Mouse (Mus musculus): ENCODE data around the gene Abcb9. TPM values are rescaled to one million over a fixed set of nuclear protein-coding genes. Genes with fewer than 3 reads are reported as not detected.

Gene Abcb9
- polyA plus RNA-seq, 1 experiment from 2014 or later, result 4.7 TPM

DNA sequence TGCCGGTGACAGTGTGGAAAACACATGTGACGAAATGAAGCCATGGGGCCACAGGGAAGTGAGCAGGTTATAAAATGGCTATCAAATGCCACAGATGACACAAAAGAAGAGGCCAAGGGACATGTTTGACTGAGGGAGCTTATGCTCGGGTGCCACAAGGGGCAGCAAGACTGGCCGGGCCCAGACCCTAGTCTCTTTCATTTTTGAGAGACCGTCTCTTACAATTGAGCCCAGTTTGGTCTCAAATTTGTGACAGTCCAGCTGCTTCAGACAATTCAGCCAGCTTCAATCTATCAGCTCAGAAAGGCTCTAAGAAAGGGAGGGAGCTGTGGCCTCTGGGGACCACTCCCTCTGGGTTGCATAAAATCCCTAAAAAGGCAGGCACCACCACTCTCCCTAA, 69.0 kb downstream of the Abcb9 start:
- Histone ChIP-seq H3K27me3 (no peaks in the 10 kb centered on the region), H3K4me2 (replicated peaks) (no peak overlapping the region), H3K36me3 (0 out of 2 replicates have a peak, but pooled peaks cover 6% of the 10 kb centered on the region), H3K9ac (replicated peaks) (no peak overlapping the region), H3K4me1 (replicated peaks) (peaks cover 91% of the 10 kb centered on the region), H3K9me3 (no peaks in the 10 kb centered on the region), H3K4me3 (replicated peaks) (no peak overlapping the region), H3K27ac (no peak overlapping the region)
- WGBS, result 53% methylated on average over 5 of the region's 5 CpGs
- ATAC-seq, result no peak

DNA sequence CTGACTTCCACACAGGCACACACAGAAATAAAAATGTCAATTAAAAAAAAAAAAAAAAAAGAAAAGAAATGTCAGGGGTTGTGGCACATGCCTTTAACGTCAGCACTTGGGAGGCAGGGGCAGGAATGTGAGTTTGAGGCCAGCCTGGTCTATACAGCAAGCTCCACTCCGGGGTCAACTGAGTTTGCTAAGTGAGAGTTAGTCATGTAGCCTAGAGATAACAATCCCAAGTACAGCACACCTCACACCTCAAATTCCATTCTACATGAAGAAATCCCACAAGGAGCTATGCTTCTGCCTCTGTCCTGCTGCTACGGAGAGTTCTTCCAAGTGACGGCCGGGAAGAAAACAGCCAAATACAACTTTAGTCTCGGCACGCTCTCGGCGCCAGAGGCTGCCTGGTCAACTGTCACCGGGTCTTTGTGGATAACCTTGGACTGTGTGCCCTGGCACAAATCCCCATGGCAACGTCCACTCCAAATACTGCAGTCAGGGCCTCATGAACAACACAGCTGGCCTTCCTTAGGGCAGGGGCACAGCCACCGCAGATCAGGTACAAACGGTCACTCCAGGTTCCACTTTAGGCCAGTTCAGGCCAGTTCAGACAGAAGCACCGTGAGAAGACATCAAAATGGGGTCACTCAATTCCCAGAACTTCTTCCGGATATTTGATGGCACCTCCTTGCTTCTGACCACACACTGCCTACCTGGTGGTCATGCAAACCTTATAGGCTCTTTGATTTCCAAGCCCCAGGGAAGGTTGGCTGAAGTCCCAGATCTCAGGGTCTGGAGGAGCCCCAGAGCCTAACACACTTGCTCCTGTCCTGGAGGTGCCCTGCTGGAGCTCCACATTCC, 69.8 kb downstream of the Abcb9 start:
- ATAC-seq, result no peak
- Histone ChIP-seq H3K36me3 (0 out of 2 replicates have a peak, but pooled peaks cover 11% of the 10 kb centered on the region), H3K9me3 (no peaks in the 10 kb centered on the region), H3K9ac (replicated peaks) (0 out of 2 replicates have a peak overlapping the region, but pooled peaks have one; percentile 44), H3K27ac (peak overlapping the region; percentile 78), H3K4me1 (replicated peaks) (peaks cover 90% of the 10 kb centered on the region), H3K4me2 (replicated peaks) (no peak overlapping the region; the same call in 1 of the 2 replicates), H3K4me3 (replicated peaks) (no peak overlapping the region), H3K27me3 (no peaks in the 10 kb centered on the region)
- 87% methylated on average over 15 of the region's 15 CpGs for WGBS

DNA sequence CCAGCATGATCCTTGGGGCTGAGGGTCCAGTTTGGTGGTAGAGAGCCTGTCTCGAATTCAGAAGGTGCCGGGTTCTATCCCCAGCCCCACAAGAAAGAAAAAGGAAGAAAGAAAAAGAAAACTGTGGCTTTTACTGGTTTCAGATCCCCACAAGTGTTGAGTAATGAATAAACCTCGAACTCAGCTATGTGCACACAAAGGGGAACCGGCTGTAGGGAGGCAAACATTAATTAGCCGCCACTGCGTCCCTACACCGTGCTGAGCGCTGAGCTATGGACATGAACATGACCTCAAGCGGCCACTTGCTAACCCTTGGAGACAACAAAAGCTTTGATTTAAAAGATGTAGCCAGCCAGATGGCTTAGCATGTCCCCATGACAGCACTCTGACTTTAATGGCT, 70.5 kb downstream of the Abcb9 start:
- no peak for ATAC-seq
- peak overlapping the region; percentile 78 for H3K27ac ChIP-seq
- no peak overlapping the region for H3K4me3 ChIP-seq (replicated peaks)
- 0 out of 2 replicates have a peak, but pooled peaks cover 11% of the 10 kb centered on the region for H3K36me3 ChIP-seq
- 44% methylated on average over 9 of the region's 9 CpGs for WGBS
- H3K4me2 ChIP-seq (replicated peaks), result peak overlapping the region; percentile 22; the same call in 1 of the 2 replicates
- H3K9ac ChIP-seq (replicated peaks), result peak overlapping the region; percentile 44; the same call in 1 of the 2 replicates
- H3K9me3 ChIP-seq, result no peaks in the 10 kb centered on the region
- H3K4me1 ChIP-seq (replicated peaks), result peaks cover 88% of the 10 kb centered on the region
- no peaks in the 10 kb centered on the region for H3K27me3 ChIP-seq

DNA sequence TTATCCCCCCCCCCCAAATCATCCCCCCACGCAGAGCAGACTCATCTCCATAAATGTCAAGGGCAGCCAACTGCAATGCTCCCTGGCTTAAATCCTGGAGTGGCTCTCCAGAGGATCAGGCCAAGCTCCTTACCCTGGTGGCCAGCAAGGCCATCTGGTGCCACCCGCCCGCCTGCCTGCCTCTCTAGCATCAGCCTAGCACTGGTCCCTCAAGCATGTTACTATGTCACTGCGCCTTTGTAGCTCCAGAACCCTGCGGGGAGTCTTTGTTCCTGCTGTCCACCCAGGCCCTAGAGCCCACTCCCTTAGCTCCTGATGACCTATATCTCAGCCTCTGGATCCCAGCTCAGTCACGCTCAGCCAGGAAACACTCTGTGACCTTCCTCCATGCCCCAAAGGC, 70.9 kb downstream of the Abcb9 start:
- peak overlapping the region; percentile 28; the same call in 1 of the 2 replicates for H3K9ac ChIP-seq (replicated peaks)
- peaks cover 88% of the 10 kb centered on the region for H3K4me1 ChIP-seq (replicated peaks)
- H3K36me3 ChIP-seq, result 0 out of 2 replicates have a peak, but pooled peaks cover 11% of the 10 kb centered on the region
- no peaks in the 10 kb centered on the region for H3K9me3 ChIP-seq
- peak overlapping the region; percentile 78 for H3K27ac ChIP-seq
- ATAC-seq, result peak; percentile 53
- peak overlapping the region; percentile 22 for H3K4me2 ChIP-seq (replicated peaks)
- no peaks in the 10 kb centered on the region for H3K27me3 ChIP-seq
- no peak overlapping the region for H3K4me3 ChIP-seq (replicated peaks)
- WGBS, result 33% methylated on average over 6 of the region's 6 CpGs

DNA sequence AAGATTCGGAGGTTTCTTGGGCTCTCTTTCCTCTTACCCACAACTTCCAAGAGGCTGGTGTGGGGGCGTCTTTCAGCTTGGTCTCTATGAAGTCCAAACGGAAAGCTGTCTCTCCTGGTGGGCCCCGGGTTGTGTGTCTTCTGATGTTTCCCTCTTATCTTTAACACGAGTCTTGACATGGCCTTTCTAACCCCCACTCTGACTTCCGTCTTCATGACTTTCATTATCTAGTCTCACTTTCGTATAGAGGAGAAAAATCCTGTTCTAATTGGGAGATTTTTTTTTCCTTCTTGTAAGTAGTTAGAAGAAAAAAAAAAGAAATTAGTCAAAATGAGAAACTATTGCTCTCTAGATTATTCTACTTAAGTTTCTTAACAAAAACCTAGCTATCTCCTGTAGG, 73.2 kb downstream of the Abcb9 start:
- Histone ChIP-seq H3K4me1 (replicated peaks) (peaks cover 87% of the 10 kb centered on the region), H3K4me3 (replicated peaks) (no peak overlapping the region), H3K9me3 (no peaks in the 10 kb centered on the region), H3K4me2 (replicated peaks) (no peak overlapping the region), H3K9ac (replicated peaks) (no peak overlapping the region), H3K27me3 (no peaks in the 10 kb centered on the region), H3K27ac (no peak overlapping the region), H3K36me3 (0 out of 2 replicates have a peak, but pooled peaks cover 8% of the 10 kb centered on the region)
- ATAC-seq, result no peak
- WGBS, result 85% methylated on average over 7 of the region's 7 CpGs

DNA sequence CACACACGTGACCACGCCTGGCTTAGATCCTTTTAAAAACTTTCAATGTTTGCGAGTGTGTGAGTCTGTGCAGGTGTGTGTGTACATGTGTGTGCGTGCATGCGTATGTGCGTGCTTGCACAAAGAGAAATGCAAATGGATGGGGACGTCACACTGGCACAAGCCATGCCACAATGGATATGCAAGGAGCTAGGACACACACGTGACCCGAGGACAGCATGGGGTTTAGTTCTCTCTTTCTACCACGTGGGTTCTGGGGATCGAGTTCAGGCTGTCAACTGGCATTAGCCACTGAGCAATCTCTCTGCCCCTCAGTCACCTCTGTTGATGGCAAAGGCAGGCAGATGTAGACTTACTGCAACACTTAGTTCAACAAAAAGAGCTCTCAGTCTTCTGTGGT, 73.9 kb downstream of the Abcb9 start:
- Histone ChIP-seq H3K27ac (no peak overlapping the region), H3K9me3 (no peaks in the 10 kb centered on the region), H3K4me2 (replicated peaks) (no peak overlapping the region), H3K4me1 (replicated peaks) (peaks cover 89% of the 10 kb centered on the region), H3K4me3 (replicated peaks) (no peak overlapping the region), H3K27me3 (no peaks in the 10 kb centered on the region), H3K36me3 (0 out of 2 replicates have a peak, but pooled peaks cover 8% of the 10 kb centered on the region), H3K9ac (replicated peaks) (no peak overlapping the region)
- no peak for ATAC-seq
- 73% methylated on average over 11 of the region's 11 CpGs for WGBS

DNA sequence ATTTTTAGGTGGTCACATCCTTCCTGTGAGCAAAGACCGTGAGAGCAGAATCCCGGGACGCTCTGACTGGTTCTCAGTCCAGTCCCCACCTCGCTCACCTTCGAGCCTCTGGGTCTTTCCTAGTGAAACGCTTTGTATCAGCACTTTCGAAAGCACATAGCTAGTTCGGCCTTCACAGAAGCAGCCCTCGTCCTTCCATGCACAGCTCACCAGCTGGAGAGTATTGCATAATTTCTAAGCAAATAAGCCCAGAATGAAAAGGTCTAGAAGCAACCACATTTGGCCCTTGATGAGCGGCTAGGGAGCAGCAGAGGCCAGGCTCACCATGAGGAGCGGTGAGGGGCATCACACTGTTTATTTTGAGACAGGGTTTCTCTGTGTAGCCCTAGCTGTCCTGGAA, 74.5 kb downstream of the Abcb9 start:
- H3K27me3 ChIP-seq, result no peaks in the 10 kb centered on the region
- no peaks in the 10 kb centered on the region for H3K9me3 ChIP-seq
- H3K4me1 ChIP-seq (replicated peaks), result peaks cover 89% of the 10 kb centered on the region
- ATAC-seq, result no peak
- H3K27ac ChIP-seq, result 0 out of 2 replicates have a peak overlapping the region, but pooled peaks have one; percentile 6
- no peak overlapping the region for H3K9ac ChIP-seq (replicated peaks)
- WGBS, result 95% methylated on average over 11 of the region's 11 CpGs
- no peak overlapping the region for H3K4me3 ChIP-seq (replicated peaks)
- H3K36me3 ChIP-seq, result 0 out of 2 replicates have a peak, but pooled peaks cover 8% of the 10 kb centered on the region
- H3K4me2 ChIP-seq (replicated peaks), result no peak overlapping the region

DNA sequence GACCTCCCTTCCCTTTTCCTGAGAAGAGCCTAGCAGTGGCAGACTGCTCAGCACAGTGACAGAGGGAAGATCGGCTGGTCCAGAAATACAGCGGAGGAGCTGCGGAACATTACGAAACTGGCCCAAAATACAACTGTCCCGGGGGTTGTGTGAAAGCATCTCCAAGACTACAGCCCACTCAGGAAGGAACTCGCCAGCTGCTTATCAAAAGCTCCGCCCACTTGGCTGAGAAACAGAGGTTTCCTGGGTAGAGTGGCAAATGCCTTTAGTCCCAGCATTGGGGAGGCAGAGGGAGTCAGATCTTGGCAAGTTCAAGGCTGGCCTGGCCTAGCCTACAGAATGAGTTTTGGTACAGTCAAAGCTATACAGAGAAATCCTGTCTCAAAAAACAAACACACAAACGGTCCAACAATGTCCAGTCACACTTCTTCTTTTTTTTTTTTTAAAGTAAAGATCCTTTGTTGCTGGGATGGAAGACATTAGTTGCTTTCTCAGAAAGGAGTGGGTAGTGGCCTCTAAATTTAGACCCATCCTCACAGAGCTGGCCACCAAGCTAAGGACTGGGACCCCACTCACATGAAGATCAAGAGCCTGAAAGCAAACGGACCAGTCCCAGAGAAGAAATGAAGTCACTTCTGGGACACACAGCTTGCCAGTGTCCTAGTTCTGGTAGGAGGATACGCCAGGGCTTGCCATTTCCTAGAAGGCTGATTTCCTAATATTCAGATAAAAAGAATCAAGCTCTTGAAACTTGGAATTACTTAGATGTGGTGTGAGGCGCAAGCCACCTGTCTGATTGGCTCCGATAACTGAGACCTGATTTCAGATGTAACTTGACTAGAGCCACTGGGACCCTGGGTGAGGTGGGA, 76.0 kb downstream of the Abcb9 start:
- Histone ChIP-seq H3K4me3 (replicated peaks) (no peak overlapping the region), H3K9me3 (no peaks in the 10 kb centered on the region), H3K36me3 (0 out of 2 replicates have a peak, but pooled peaks cover 8% of the 10 kb centered on the region), H3K4me2 (replicated peaks) (no peak overlapping the region), H3K27ac (peak overlapping the region; percentile 48), H3K9ac (replicated peaks) (0 out of 2 replicates have a peak overlapping the region, but pooled peaks have one; percentile 20), H3K27me3 (no peaks in the 10 kb centered on the region), H3K4me1 (replicated peaks) (peaks cover 88% of the 10 kb centered on the region)
- no peak for ATAC-seq
- 71% methylated on average over 12 of the region's 12 CpGs for WGBS

DNA sequence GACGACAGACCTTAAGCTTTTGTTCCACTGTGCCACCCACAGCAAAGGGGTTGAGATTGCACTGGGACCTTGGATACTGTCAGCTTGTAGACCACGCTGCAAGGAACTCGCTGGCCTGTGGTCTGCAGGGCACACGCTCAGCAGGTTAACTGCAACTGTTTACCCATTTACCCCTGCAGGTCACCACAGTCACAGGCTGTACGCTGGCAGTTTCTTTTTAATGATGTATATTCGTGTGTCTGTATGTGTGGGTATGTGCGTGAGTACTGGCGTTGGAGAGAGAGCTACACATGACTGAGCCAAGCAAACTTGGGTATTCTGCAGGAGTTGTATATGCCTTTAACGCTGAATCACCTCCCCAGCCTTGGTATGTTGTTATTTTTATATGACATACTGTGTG, 76.9 kb downstream of the Abcb9 start:
- Histone ChIP-seq H3K27me3 (no peaks in the 10 kb centered on the region), H3K27ac (0 out of 2 replicates have a peak overlapping the region, but pooled peaks have one; percentile 48), H3K9me3 (no peaks in the 10 kb centered on the region), H3K9ac (replicated peaks) (no peak overlapping the region), H3K36me3 (0 out of 2 replicates have a peak, but pooled peaks cover 8% of the 10 kb centered on the region), H3K4me1 (replicated peaks) (peaks cover 88% of the 10 kb centered on the region), H3K4me3 (replicated peaks) (no peak overlapping the region), H3K4me2 (replicated peaks) (no peak overlapping the region)
- ATAC-seq, result no peak
- 87% methylated on average over 9 of the region's 9 CpGs for WGBS

DNA sequence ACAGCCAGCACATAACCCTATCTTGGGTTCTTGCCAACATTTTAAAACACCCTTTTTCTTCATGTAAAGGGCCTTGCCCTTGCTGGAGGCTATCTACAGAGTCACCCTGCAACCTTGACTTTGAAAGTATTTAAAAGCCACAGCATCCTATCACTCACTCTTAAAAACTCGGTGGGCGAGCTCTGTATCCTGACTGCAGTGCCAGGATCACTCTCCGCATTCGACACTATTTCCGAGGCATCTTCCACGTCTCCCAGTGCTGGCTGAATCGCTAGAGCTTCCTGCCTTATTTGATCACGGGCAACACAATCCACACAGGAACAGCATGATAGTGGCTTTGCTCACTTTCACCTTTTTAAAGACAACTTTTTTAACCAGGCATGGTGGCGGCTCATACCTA, 77.7 kb downstream of the Abcb9 start:
- 84% methylated on average over 9 of the region's 9 CpGs for WGBS
- H3K27me3 ChIP-seq, result no peaks in the 10 kb centered on the region
- H3K9me3 ChIP-seq, result no peaks in the 10 kb centered on the region
- H3K4me2 ChIP-seq (replicated peaks), result no peak overlapping the region
- no peak overlapping the region for H3K4me3 ChIP-seq (replicated peaks)
- 0 out of 2 replicates have a peak, but pooled peaks cover 8% of the 10 kb centered on the region for H3K36me3 ChIP-seq
- no peak overlapping the region for H3K27ac ChIP-seq
- peaks cover 88% of the 10 kb centered on the region for H3K4me1 ChIP-seq (replicated peaks)
- ATAC-seq, result no peak
- no peak overlapping the region for H3K9ac ChIP-seq (replicated peaks)

DNA sequence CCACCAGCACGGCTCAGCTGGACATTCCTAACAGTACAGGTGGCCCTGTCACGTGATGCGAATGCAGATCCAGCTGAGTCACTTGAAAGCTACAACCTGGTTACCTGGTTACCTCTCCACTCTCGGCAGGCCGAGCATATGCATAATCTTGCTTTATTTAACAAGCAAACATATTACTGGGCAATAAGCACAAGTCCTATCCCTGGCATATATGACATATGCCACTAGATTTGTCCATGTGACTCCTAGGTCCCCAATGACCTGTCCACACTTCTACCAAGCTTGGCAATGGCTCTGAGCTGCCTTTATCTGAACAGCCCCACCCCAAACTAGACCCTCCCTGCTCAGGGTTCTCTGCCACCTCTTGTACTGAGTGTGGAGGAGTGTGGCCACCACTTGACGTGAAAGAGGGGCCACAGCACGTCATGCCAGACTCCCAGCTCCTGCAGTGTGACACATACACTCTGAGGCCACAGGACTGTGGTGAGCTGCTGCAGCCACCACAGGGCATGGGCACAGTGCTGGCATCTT, 79.2 kb downstream of the Abcb9 start:
- no peaks in the 10 kb centered on the region for H3K9me3 ChIP-seq
- 0 out of 2 replicates have a peak, but pooled peaks cover 4% of the 10 kb centered on the region for H3K36me3 ChIP-seq
- H3K4me2 ChIP-seq (replicated peaks), result no peak overlapping the region
- no peaks in the 10 kb centered on the region for H3K27me3 ChIP-seq
- H3K27ac ChIP-seq, result no peak overlapping the region
- no peak overlapping the region for H3K9ac ChIP-seq (replicated peaks)
- H3K4me3 ChIP-seq (replicated peaks), result no peak overlapping the region
- no peak for ATAC-seq
- 84% methylated on average over 7 of the region's 7 CpGs for WGBS
- peaks cover 91% of the 10 kb centered on the region for H3K4me1 ChIP-seq (replicated peaks)

Data from midbrain, embryonic 13.5 days (tissue).